Mouse (Mus musculus) layer of hippocampus, adult 18-20 months (tissue): ENCODE data around the gene Ntrk2. TPM values are rescaled to one million over a fixed set of nuclear protein-coding genes. Genes with fewer than 3 reads are reported as not detected.
"Not testable (repeated sequence)": the region's sequence is repeated elsewhere in the genome, so short reads cannot be mapped to it uniquely, and the experiment has no call there.

ENCODE experiments used
- DNase-seq, 2 experiments: peaks; one replicate each; pipeline ENCODE4 v3.0.0; 2022; ENCODE audit warnings: low spot score in 2 of 2
- total RNA-seq, 2 experiments: library from RNA; stranded (reverse); gene quantifications; 2 replicates each; pipeline ENCODE4 v1.2.3; 2021

The Ntrk2 gene
- total RNA-seq, 2 experiments from 2014 or later: 333 to 338 TPM

GRCm38 (mm10) chr13:59027436-59027835 is 221.1 kb downstream of the Ntrk2 start:
- no peak for DNase-seq

GRCm38 (mm10) chr13:59028546-59028945 is 222.2 kb downstream of the Ntrk2 start:
- no peak for DNase-seq

- DNase-seq: peak in 1 of 2 experiments; percentile 55
These were observed 224.2 kb downstream of the Ntrk2 start for GRCm38 (mm10) chr13:59030574-59030973.

GRCm38 (mm10) chr13:59040156-59040915 is 234.0 kb downstream of the Ntrk2 start:
- DNase-seq: no peak

GRCm38 (mm10) chr13:59041013-59041764 is 234.8 kb downstream of the Ntrk2 start:
- peak; percentile 54 to 81 for DNase-seq

- no peak for DNase-seq
These were observed 245.8 kb downstream of the Ntrk2 start for GRCm38 (mm10) chr13:59052188-59052587.

- DNase-seq: not testable (repeated sequence)
These were observed 248.0 kb downstream of the Ntrk2 start for GRCm38 (mm10) chr13:59054331-59054730.

- DNase-seq: no peak
These were observed 250.5 kb downstream of the Ntrk2 start for GRCm38 (mm10) chr13:59056859-59057258.

- no peak for DNase-seq
These were observed 251.5 kb downstream of the Ntrk2 start for GRCm38 (mm10) chr13:59057886-59058285.

- no peak for DNase-seq
These were observed 252.7 kb downstream of the Ntrk2 start for GRCm38 (mm10) chr13:59059118-59059517.

GRCm38 (mm10) chr13:59065677-59066076 is 259.3 kb downstream of the Ntrk2 start:
- peak in 1 of 2 experiments; percentile 43 for DNase-seq

- DNase-seq: peak; percentile 90 to 94
These were observed 267.4 kb downstream of the Ntrk2 start for GRCm38 (mm10) chr13:59073635-59074256.

- no peak for DNase-seq
These were observed 270.1 kb downstream of the Ntrk2 start for GRCm38 (mm10) chr13:59076489-59076888.

GRCm38 (mm10) chr13:59079761-59080461 is 273.5 kb downstream of the Ntrk2 start:
- DNase-seq: peak in 1 of 2 experiments; percentile 62

- DNase-seq: no peak
These were observed 274.1 kb downstream of the Ntrk2 start for GRCm38 (mm10) chr13:59080468-59080867.

- no peak for DNase-seq
These were observed 282.6 kb downstream of the Ntrk2 start for GRCm38 (mm10) chr13:59089016-59089415.

GRCm38 (mm10) chr13:59091138-59091971 is 285.0 kb downstream of the Ntrk2 start:
- DNase-seq: peak; percentile 26 to 49

- DNase-seq: peak in 1 of 2 experiments; percentile 29
These were observed 285.9 kb downstream of the Ntrk2 start for GRCm38 (mm10) chr13:59092045-59092857.

- peak; percentile 78 to 88 for DNase-seq
These were observed 286.4 kb downstream of the Ntrk2 start for GRCm38 (mm10) chr13:59092858-59093154.

GRCm38 (mm10) chr13:59094722-59095121 is 288.4 kb downstream of the Ntrk2 start:
- peak in 1 of 2 experiments; percentile 58 for DNase-seq
